Mouse (Mus musculus) midbrain, embryonic 10.5 days (tissue): ENCODE results near the gene Arid3b. TPM values are rescaled to one million over a fixed set of nuclear protein-coding genes. Genes with fewer than 3 reads are reported as not detected.

ENCODE experiments used
- DNase-seq: peaks from one replicate; pipeline ENCODE4 v3.0.0-alpha.2; 2017; ENCODE audit warnings: low spot score
- H3K27ac ChIP-seq: fragments of 300-500 bp; sonication (generic); replicated peaks from 2 replicates; pipeline ENCODE4 v1.5.1; 2016; ENCODE audit warnings: mild to moderate bottlenecking
- H3K27me3 ChIP-seq: fragments of 300-500 bp; sonication (generic); 2 replicates; pipeline ENCODE4 v1.6.1; 2016; ENCODE audit warnings: low read depth, mild to moderate bottlenecking; ENCODE audit not compliant: poor library complexity, severe bottlenecking
- H3K36me3 ChIP-seq: fragments of 300-500 bp; sonication (generic); 2 replicates; pipeline ENCODE4 v1.6.1; 2016; ENCODE audit warnings: mild to moderate bottlenecking, moderate library complexity
- H3K4me1 ChIP-seq: fragments of 300-500 bp; sonication (generic); 2 replicates; pipeline ENCODE4 v1.6.1; 2016
- H3K4me3 ChIP-seq: fragments of 300-500 bp; sonication (generic); 2 replicates; pipeline ENCODE4 v1.5.1; 2016; ENCODE audit warnings: mild to moderate bottlenecking, moderate library complexity
- H3K9me3 ChIP-seq: fragments of 300-500 bp; sonication (generic); replicated peaks from 2 replicates; pipeline ENCODE4 v1.6.1; 2016; ENCODE audit warnings: mild to moderate bottlenecking
- WGBS: fragments of 180-500 bp; shearing (Covaris S2); methylation state at CpG from one replicate; pipeline ENCODE4 v1.1.7; 2016; 5-methylcytosine and 5-hydroxymethylcytosine counted together
- polyA plus RNA-seq: library from polyadenylated mRNA; unstranded; fragments of >200 nt; fragmentation: Nextera tagmentation; extraction: Ambion mirVana; gene quantifications from 2 replicates; pipeline ENCODE4 v1.2.1, GENCODE M21; 2016

The Arid3b gene
- polyA plus RNA-seq, 1 experiment from 2014 or later: 40.2 TPM

GRCm38 (mm10) chr9:57800325-57800975 is 36.1 kb downstream of the Arid3b start:
- H3K4me3 ChIP-seq: no peak overlapping the region
- DNase-seq: no peak
- H3K27me3 ChIP-seq: no peaks in the 10 kb centered on the region
- 91% methylated on average over 9 of the region's 9 CpGs for WGBS
- H3K36me3 ChIP-seq: peaks cover 66% of the 10 kb centered on the region
- H3K9me3 ChIP-seq: no peaks in the 10 kb centered on the region
- H3K4me1 ChIP-seq: peaks cover 33% of the 10 kb centered on the region
- no peak overlapping the region for H3K27ac ChIP-seq

GRCm38 (mm10) chr9:57798725-57799253 is 37.8 kb downstream of the Arid3b start:
- Histone ChIP-seq H3K36me3 (peaks cover 80% of the 10 kb centered on the region), H3K27ac (peak overlapping the region; percentile 7), H3K9me3 (no peaks in the 10 kb centered on the region), H3K27me3 (no peaks in the 10 kb centered on the region), H3K4me3 (no peak overlapping the region), H3K4me1 (peaks cover 30% of the 10 kb centered on the region)
- no peak for DNase-seq
- 35% methylated on average over 10 of the region's 10 CpGs for WGBS

DNA sequence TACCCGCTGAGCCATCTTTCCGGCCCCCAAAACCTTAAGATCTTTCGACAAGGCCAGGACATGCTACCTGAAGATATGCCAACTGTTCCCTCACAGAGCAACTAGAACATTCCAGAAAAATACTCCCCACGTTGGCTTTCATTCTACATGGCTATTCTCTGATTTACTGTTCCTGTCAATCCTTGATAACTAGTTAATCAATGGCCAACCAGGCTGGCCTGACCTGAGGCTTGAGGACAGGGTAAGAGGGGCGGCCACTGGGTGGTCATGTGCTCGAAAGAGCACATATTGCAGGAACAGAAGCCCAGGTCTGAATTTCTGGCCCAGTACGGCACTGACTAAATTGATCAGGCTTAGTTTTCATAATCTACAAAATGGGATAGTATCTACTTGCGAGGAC is 39.1 kb downstream of the Arid3b start:
- Histone ChIP-seq H3K27me3 (no peaks in the 10 kb centered on the region), H3K27ac (no peak overlapping the region), H3K4me3 (no peak overlapping the region), H3K36me3 (peaks cover 90% of the 10 kb centered on the region), H3K4me1 (peaks cover 17% of the 10 kb centered on the region), H3K9me3 (no peaks in the 10 kb centered on the region)
- DNase-seq: no peak
- 95% methylated on average over 8 of the region's 8 CpGs for WGBS

DNA sequence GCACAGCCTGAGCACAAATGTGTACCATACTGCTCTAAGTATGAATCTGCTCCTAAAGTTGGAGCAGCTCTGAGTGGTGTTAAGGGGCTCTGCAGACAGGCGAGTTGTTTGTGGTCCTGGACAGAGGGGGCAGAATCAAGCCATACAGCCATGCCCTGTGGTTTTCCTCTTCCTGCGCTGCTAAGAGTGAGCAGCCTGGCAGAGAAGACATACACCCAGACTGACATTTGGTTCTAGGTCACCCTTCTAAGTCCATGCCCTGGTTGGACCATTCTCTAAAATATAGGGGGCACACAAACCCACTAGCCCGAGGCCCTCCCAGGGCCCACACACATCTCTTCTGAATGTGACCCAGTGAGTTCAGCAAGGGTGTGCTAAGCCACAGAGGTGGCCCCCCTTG is 46.9 kb downstream of the Arid3b start:
- 90% methylated on average over 3 of the region's 3 CpGs for WGBS
- Histone ChIP-seq H3K36me3 (peaks cover 77% of the 10 kb centered on the region), H3K9me3 (no peaks in the 10 kb centered on the region), H3K4me3 (no peak overlapping the region), H3K27me3 (no peaks in the 10 kb centered on the region), H3K4me1 (no peaks in the 10 kb centered on the region), H3K27ac (no peak overlapping the region)
- DNase-seq: no peak

- H3K4me3 ChIP-seq: no peak overlapping the region
- no peaks in the 10 kb centered on the region for H3K27me3 ChIP-seq
- no peak for DNase-seq
- H3K27ac ChIP-seq: no peak overlapping the region
- no peaks in the 10 kb centered on the region for H3K4me1 ChIP-seq
- WGBS: 92% methylated on average over 3 of the region's 3 CpGs
- peaks cover 20% of the 10 kb centered on the region for H3K36me3 ChIP-seq
- H3K9me3 ChIP-seq: no peaks in the 10 kb centered on the region
Measured at GRCm38 (mm10) chr9:57782656-57783055, 53.9 kb downstream of the Arid3b start.

GRCm38 (mm10) chr9:57775736-57776135 is 60.9 kb downstream of the Arid3b start:
- WGBS: 70% methylated on average over 4 of the region's 4 CpGs
- DNase-seq: no peak
- Histone ChIP-seq H3K4me1 (peaks cover 15% of the 10 kb centered on the region), H3K4me3 (no peak overlapping the region), H3K27ac (peak overlapping the region; percentile 55), H3K36me3 (peaks cover 5% of the 10 kb centered on the region; the same call in 1 of the 2 replicates), H3K27me3 (no peaks in the 10 kb centered on the region), H3K9me3 (no peaks in the 10 kb centered on the region)

GRCm38 (mm10) chr9:57775026-57775425 is 61.6 kb downstream of the Arid3b start:
- H3K27ac ChIP-seq: no peak overlapping the region
- no peaks in the 10 kb centered on the region for H3K27me3 ChIP-seq
- WGBS: 76% methylated on average over 5 of the region's 5 CpGs
- no peaks in the 10 kb centered on the region for H3K9me3 ChIP-seq
- DNase-seq: no peak
- H3K36me3 ChIP-seq: peaks cover 5% of the 10 kb centered on the region; the same call in 1 of the 2 replicates
- H3K4me3 ChIP-seq: no peak overlapping the region
- peaks cover 15% of the 10 kb centered on the region for H3K4me1 ChIP-seq

DNA sequence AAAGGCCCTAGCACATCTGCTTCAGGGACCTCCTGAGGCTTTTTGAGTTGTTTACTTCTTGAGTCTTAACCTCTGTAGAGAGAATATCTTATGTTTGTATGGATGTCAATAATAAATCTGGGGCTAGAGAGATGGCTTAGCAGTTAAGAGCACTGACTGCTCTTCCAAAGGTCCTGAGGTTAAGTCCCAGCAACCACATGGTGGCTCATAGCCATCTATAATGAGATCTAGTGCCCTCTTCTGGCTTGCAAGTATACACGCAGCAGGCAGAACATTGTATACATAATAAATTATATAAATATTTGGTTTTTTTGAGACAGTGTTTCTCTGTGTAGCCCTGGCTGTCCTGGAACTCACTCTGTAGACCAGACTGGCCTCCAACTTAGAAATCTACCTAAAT is 62.4 kb downstream of the Arid3b start:
- no peak overlapping the region for H3K4me3 ChIP-seq
- H3K27ac ChIP-seq: no peak overlapping the region
- H3K4me1 ChIP-seq: peaks cover 15% of the 10 kb centered on the region
- 8% methylated on average over 1 of the region's 1 CpGs for WGBS
- DNase-seq: no peak
- no peaks in the 10 kb centered on the region for H3K27me3 ChIP-seq
- peaks cover 5% of the 10 kb centered on the region; the same call in 1 of the 2 replicates for H3K36me3 ChIP-seq
- H3K9me3 ChIP-seq: no peaks in the 10 kb centered on the region

DNA sequence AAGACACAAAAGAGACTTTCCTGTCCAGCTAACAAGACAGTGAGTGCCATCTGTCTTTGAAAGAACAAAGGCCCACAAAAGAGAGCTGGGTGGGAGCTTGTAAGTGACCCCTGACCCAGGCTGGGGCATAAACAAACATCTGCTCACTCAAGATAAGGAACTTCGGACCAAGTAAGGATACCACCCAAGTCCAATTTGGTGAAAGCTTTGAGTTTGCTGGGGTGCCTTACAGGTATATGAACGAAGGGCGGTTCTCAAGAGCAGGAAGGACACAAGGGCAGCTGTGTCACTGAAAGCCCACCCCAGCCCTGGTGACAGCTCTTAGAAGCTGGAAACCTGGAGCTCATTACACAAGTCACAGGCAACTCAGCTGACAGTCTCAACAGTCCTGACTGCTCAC is 62.8 kb downstream of the Arid3b start:
- Histone ChIP-seq H3K4me1 (peaks cover 15% of the 10 kb centered on the region), H3K36me3 (peaks cover 5% of the 10 kb centered on the region; the same call in 1 of the 2 replicates), H3K9me3 (no peaks in the 10 kb centered on the region), H3K27me3 (no peaks in the 10 kb centered on the region), H3K4me3 (no peak overlapping the region), H3K27ac (0 out of 2 replicates have a peak overlapping the region, but pooled peaks have one; percentile 67)
- WGBS: 71% methylated on average over 3 of the region's 3 CpGs
- no peak for DNase-seq

GRCm38 (mm10) chr9:57770836-57771235 is 65.8 kb downstream of the Arid3b start:
- Histone ChIP-seq H3K27me3 (0 out of 2 replicates have a peak, but pooled peaks cover 11% of the 10 kb centered on the region), H3K27ac (no peak overlapping the region), H3K4me3 (no peak overlapping the region), H3K9me3 (no peaks in the 10 kb centered on the region), H3K36me3 (no peaks in the 10 kb centered on the region), H3K4me1 (peaks cover 22% of the 10 kb centered on the region)
- WGBS: 91% methylated on average over 2 of the region's 2 CpGs
- DNase-seq: no peak

DNA sequence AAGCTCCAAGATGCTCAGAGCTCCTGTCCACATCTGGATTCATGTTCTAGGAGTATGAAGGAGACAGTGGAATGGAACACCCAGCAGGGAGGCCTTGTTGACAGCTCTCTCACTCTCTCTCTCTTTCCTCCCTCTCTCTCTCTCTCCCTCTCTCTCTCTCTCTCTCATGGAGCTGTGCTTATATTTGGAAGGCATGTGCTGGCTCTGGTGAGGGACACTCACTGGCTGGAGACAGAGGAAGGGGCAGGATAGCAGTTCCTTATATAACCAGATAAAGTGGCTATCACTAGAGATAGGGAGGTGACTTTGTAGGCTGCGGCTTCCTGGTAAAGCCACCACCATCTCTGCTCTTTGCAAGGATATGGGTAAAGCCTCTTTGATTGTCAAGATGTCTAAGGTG is 66.4 kb downstream of the Arid3b start:
- Histone ChIP-seq H3K27ac (0 out of 2 replicates have a peak overlapping the region, but pooled peaks have one; percentile 13), H3K4me1 (peaks cover 23% of the 10 kb centered on the region), H3K27me3 (0 out of 2 replicates have a peak, but pooled peaks cover 11% of the 10 kb centered on the region), H3K4me3 (no peak overlapping the region), H3K9me3 (no peaks in the 10 kb centered on the region), H3K36me3 (no peaks in the 10 kb centered on the region)
- no peak for DNase-seq
- 96% methylated on average over 1 of the region's 1 CpGs for WGBS

GRCm38 (mm10) chr9:57769539-57770069 is 67.0 kb downstream of the Arid3b start:
- H3K27ac ChIP-seq: 0 out of 2 replicates have a peak overlapping the region, but pooled peaks have one; percentile 13
- WGBS: 78% methylated on average over 2 of the region's 2 CpGs

DNA sequence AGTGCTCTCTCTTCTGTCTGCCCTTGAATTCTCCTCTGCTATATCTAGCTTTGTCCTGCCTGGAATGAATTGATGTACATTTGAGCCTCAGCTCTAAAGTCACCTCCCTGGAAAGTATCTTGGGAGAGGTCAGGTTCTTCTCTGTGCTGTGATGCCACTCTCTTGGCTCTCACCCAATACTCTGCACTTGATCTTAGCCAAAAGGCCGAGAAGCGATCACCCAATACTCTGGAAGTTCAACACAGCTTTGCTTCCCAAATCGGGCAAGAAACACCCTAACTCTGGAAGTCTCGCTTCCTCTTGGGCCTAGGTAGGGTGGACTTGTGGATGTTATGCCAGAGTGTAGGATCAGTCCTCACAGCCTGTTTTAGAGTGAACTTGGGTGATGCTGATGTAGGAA is 69.4 kb downstream of the Arid3b start:
- no peak for DNase-seq
- Histone ChIP-seq H3K27ac (no peak overlapping the region), H3K36me3 (no peaks in the 10 kb centered on the region), H3K4me1 (peaks cover 40% of the 10 kb centered on the region), H3K27me3 (0 out of 2 replicates have a peak, but pooled peaks cover 11% of the 10 kb centered on the region), H3K9me3 (no peaks in the 10 kb centered on the region), H3K4me3 (no peak overlapping the region)
- 91% methylated on average over 4 of the region's 4 CpGs for whole genome bisulfite sequencing

More at GRCm38 (mm10) chr9:57769539-57770069, 67.0 kb downstream of the Arid3b start:
- 0 out of 2 replicates have a peak, but pooled peaks cover 11% of the 10 kb centered on the region for H3K27me3 ChIP-seq
- H3K4me3 ChIP-seq: no peak overlapping the region
- no peaks in the 10 kb centered on the region for H3K36me3 ChIP-seq
- DNase-seq: no peak
- H3K9me3 ChIP-seq: no peaks in the 10 kb centered on the region
- H3K4me1 ChIP-seq: peaks cover 23% of the 10 kb centered on the region
